Mouse (Mus musculus): ENCODE measurements at regions not wholly inside any gene's neighbourhood (a gene's known extent, or its start where the extent isn't known, plus 50 kb on each side); places are given as distances from the start of the nearest gene placed in this dataset.

DNA sequence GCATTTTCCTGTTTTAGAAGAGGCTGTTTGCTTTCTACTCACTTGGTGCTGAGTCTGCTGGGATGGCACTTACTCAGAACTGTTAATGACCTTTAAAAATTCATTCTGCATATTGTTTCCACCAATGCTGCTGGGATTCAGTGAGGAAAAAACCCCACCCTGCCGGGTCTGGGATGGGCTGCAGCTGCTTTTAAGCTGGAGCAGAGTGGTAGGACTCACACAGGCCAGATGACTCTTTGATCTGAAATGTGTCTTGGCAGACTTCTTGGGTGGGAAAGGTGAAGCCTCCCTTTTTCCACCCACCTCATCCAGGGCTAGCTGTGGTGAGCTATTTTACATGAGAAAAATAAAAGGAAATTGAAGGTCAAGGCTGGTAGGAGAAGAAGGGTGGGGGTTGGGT lies 56.4 kb upstream of the Ddhd1 start:
- no peak overlapping the region for H3K9ac ChIP-seq (replicated peaks; ENCODE audit: low read length)
- no peaks in the 10 kb centered on the region for H3K4me1 ChIP-seq (ENCODE audit: insufficient read depth, low read length)
- H3K9me3 ChIP-seq (ENCODE audit: low read length) = no peaks in the 10 kb centered on the region
- no peak overlapping the region for H3K4me2 ChIP-seq (ENCODE audit: low read depth, low read length)
- no peaks in the 10 kb centered on the region for H3K27me3 ChIP-seq (ENCODE audit: insufficient read depth, low read length)
- no peaks in the 10 kb centered on the region for H3K36me3 ChIP-seq (ENCODE audit: insufficient read depth, low read length)
- H3K4me3 ChIP-seq (ENCODE audit: low read length) = no peak overlapping the region
- no peak for TF ChIP-seq CTCF (IDR thresholded peaks at IDR 0.05; ENCODE audit: low read depth)
- 45% methylated on average over 1 of the region's 1 CpGs for WGBS
- DNase-seq (ENCODE audit: low spot score) (no peak), ATAC-seq (no peak)
- no peak overlapping the region for H3K27ac ChIP-seq

DNA sequence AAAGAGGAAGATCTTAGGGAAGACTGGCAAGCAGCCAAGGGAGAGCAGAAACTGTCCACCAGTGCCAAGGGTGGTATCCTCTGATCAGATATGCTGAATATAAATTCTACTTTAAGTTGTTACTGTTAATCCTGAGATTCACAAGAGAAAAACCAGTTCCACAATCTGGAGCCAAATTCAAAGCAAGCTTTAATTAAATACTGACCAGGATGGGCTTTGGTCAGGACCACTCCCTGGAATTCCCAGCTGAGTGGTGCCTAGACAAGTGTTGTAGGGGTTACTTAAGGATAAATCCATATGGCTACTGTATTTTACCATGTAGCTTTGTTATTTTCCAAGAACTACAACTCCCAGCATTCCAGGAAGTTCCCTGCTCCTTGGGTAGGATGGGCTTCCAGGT lies 56.8 kb upstream of the Ddhd1 start:
- H3K27me3 ChIP-seq (ENCODE audit: insufficient read depth, low read length) = no peaks in the 10 kb centered on the region
- H3K36me3 ChIP-seq (ENCODE audit: insufficient read depth, low read length) = no peaks in the 10 kb centered on the region
- no peak overlapping the region for H3K4me2 ChIP-seq (ENCODE audit: low read depth, low read length)
- no peak overlapping the region for H3K9ac ChIP-seq (replicated peaks; ENCODE audit: low read length)
- no peak overlapping the region for H3K27ac ChIP-seq
- no peak for TF ChIP-seq CTCF (IDR thresholded peaks at IDR 0.05; ENCODE audit: low read depth)
- H3K9me3 ChIP-seq (ENCODE audit: low read length) = no peaks in the 10 kb centered on the region
- DNase-seq (ENCODE audit: low spot score) (no peak), ATAC-seq (no peak)
- no peaks in the 10 kb centered on the region for H3K4me1 ChIP-seq (ENCODE audit: insufficient read depth, low read length)
- H3K4me3 ChIP-seq (ENCODE audit: low read length) = no peak overlapping the region

DNA sequence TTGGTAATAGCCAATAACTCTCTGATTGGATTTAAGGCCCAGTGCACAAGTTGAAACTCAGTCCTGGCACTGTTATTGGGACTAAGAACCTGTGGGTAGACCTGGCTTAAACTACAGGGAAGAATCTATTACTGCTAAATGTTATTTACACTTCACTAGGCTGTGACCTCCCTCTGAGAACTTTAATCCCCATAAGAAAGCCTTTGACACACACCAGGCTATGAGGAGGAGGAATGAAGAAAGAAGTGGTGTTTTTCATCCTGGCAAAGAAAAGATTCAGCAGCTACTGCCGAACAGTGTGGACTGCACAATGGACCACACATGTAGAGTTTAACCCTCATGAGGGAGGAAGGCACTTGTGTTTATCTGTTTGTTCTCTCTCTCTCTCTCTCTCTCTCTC lies 58.2 kb upstream of the Ddhd1 start:
- H3K4me2 ChIP-seq (ENCODE audit: low read depth, low read length) = no peak overlapping the region
- no peaks in the 10 kb centered on the region for H3K27me3 ChIP-seq (ENCODE audit: insufficient read depth, low read length)
- no peak overlapping the region for H3K4me3 ChIP-seq (ENCODE audit: low read length)
- H3K9me3 ChIP-seq (ENCODE audit: low read length) = no peaks in the 10 kb centered on the region
- no peak for DNase-seq (ENCODE audit: low spot score)
- no peak for TF ChIP-seq CTCF (IDR thresholded peaks at IDR 0.05; ENCODE audit: low read depth)
- no peak for ATAC-seq
- H3K9ac ChIP-seq (replicated peaks; ENCODE audit: low read length) = no peak overlapping the region
- no peaks in the 10 kb centered on the region for H3K4me1 ChIP-seq (ENCODE audit: insufficient read depth, low read length)
- H3K36me3 ChIP-seq (ENCODE audit: insufficient read depth, low read length) = no peaks in the 10 kb centered on the region
- WGBS = 11% methylated on average over 1 of the region's 1 CpGs
- H3K27ac ChIP-seq = no peak overlapping the region

DNA sequence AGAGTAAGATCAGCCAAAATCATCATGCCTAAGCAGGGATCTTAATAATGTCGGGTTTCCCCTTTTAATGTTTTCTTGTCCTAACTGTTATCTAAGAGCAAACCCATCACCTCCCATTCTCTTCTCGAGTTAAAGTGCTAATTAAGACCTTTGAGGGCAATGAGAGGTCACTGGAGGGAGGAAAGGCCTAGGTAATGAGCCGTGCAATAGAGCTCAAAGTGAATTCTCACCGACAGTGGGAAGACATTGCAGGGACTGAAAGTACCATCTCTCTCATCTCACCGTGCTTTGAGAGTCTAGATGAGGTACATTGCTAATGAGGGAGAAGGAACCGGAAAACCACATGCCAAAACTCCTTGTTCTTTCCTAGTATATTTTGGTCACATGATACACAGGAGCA lies 64.9 kb upstream of the Ddhd1 start:
- no peak for ATAC-seq
- H3K4me1 ChIP-seq (ENCODE audit: insufficient read depth, low read length) = no peaks in the 10 kb centered on the region
- TF ChIP-seq CTCF (IDR thresholded peaks at IDR 0.05; ENCODE audit: low read depth) = no peak
- no peak overlapping the region for H3K4me2 ChIP-seq (ENCODE audit: low read depth, low read length)
- no peak for DNase-seq (ENCODE audit: low spot score)
- H3K27me3 ChIP-seq (ENCODE audit: insufficient read depth, low read length) = no peaks in the 10 kb centered on the region
- H3K9me3 ChIP-seq (ENCODE audit: low read length) = no peaks in the 10 kb centered on the region
- H3K9ac ChIP-seq (replicated peaks; ENCODE audit: low read length) = no peak overlapping the region
- no peak overlapping the region for H3K4me3 ChIP-seq (ENCODE audit: low read length)
- no peaks in the 10 kb centered on the region for H3K36me3 ChIP-seq (ENCODE audit: insufficient read depth, low read length)
- H3K27ac ChIP-seq = no peak overlapping the region
- WGBS = 37% methylated on average over 6 of the region's 6 CpGs

DNA sequence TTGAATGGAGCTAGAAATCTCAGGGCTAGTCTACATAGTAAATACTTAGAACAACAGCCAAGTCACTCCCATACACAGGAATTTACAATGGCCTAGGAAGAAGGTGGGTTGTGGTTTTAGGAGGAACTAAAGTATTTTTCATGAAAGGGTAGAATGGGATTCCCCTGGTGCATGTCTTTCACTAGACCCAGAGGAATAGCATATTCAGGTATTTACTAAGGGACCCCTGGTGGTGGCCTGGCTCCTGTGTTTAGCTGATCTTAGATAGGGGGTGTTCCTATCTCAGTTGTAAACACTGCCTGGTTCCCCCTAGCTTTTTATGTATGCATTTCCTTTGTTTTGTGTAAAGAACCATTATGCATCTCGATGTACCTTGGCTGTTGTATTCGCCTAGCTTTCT lies 66.4 kb upstream of the Ddhd1 start:
- H3K4me1 ChIP-seq (ENCODE audit: insufficient read depth, low read length) = no peaks in the 10 kb centered on the region
- no peaks in the 10 kb centered on the region for H3K36me3 ChIP-seq (ENCODE audit: insufficient read depth, low read length)
- no peaks in the 10 kb centered on the region for H3K27me3 ChIP-seq (ENCODE audit: insufficient read depth, low read length)
- H3K27ac ChIP-seq = no peak overlapping the region
- H3K9me3 ChIP-seq (ENCODE audit: low read length) = no peaks in the 10 kb centered on the region
- DNase-seq (ENCODE audit: low spot score) = no peak
- no peak overlapping the region for H3K4me3 ChIP-seq (ENCODE audit: low read length)
- no peak for ATAC-seq
- H3K9ac ChIP-seq (replicated peaks; ENCODE audit: low read length) = no peak overlapping the region
- H3K4me2 ChIP-seq (ENCODE audit: low read depth, low read length) = no peak overlapping the region
- TF ChIP-seq CTCF (IDR thresholded peaks at IDR 0.05; ENCODE audit: low read depth) = no peak
- WGBS = 90% methylated on average over 2 of the region's 2 CpGs

DNA sequence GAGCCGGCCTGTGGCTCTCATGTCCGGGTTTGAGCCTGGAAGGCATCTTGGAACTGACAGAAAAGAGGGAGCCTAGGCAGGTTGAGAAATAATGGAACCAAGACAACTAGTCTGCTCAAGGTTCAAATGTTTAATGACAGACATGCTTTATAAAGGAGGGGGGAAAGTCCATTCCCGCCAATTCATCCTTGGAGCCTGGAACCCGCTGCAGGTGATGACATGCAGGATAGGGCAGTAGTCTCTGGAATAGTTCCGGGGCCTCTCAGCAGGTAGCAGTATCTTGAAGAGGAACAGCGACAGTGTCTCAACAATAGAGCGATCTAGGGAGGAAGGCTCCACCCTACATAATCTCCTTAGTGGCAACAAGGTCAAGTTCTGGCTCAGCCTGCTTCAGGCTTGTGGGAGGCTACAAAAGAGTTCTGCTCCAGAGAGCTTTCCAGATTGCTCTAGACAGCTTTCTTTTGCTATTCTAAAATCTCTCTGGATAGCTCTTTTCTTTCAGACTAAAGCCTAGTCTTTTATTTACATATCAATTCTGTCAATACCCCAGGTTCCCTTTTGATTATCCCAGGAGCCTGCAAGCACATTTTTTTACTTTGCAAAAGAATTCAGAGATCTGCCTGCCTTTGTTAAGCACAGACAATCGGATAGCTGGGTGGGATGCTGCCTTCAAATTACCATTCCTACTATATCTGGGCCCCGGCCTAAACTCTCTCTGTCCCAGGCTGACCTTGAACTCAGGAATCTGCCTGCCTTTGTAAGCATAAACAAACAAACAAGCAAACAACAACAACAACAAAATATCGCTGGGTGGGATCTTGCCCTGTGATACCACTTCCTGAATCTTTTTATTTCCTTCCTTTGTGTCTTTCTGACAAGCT lies 76.8 kb upstream of the Ddhd1 start:
- H3K4me1 ChIP-seq (ENCODE audit: insufficient read depth, low read length) = no peaks in the 10 kb centered on the region
- TF ChIP-seq CTCF (IDR thresholded peaks at IDR 0.05; ENCODE audit: low read depth) = no peak
- no peak for ATAC-seq
- H3K9ac ChIP-seq (replicated peaks; ENCODE audit: low read length) = no peak overlapping the region
- no peaks in the 10 kb centered on the region for H3K9me3 ChIP-seq (ENCODE audit: low read length)
- DNase-seq (ENCODE audit: low spot score) = no peak
- H3K36me3 ChIP-seq (ENCODE audit: insufficient read depth, low read length) = no peaks in the 10 kb centered on the region
- WGBS = 59% methylated on average over 10 of the region's 10 CpGs
- no peak overlapping the region for H3K27ac ChIP-seq
- H3K4me2 ChIP-seq (ENCODE audit: low read depth, low read length) = no peak overlapping the region
- H3K4me3 ChIP-seq (ENCODE audit: low read length) = no peak overlapping the region
- H3K27me3 ChIP-seq (ENCODE audit: insufficient read depth, low read length) = no peaks in the 10 kb centered on the region

DNA sequence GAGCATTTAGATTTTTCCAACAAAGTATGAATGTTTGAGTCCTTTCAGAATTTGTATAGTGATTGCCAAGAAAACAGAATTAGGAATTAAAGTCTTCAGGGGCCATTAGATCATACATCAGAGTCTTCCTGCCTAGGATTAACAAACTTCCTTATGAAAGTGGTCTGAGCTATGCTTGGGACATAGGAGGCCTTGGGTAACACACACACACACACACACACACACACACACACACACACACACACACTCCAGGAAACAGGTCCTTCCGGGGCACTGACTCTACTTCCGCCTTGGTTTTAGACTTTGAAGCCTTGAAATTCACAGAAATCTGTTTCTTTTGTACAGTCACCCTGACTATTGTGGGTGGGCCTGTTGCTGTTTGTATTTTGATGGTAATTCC lies 80.0 kb upstream of the Ddhd1 start:
- no peak overlapping the region for H3K4me3 ChIP-seq (ENCODE audit: low read length)
- DNase-seq (ENCODE audit: low spot score) (no peak), ATAC-seq (no peak)
- no peak overlapping the region for H3K9ac ChIP-seq (replicated peaks; ENCODE audit: low read length)
- no peak overlapping the region for H3K4me2 ChIP-seq (ENCODE audit: low read depth, low read length)
- H3K27me3 ChIP-seq (ENCODE audit: insufficient read depth, low read length) = no peaks in the 10 kb centered on the region
- no peaks in the 10 kb centered on the region for H3K4me1 ChIP-seq (ENCODE audit: insufficient read depth, low read length)
- 85% methylated on average over 2 of the region's 2 CpGs for WGBS
- TF ChIP-seq CTCF (IDR thresholded peaks at IDR 0.05; ENCODE audit: low read depth) = no peak
- H3K36me3 ChIP-seq (ENCODE audit: insufficient read depth, low read length) = no peaks in the 10 kb centered on the region
- H3K9me3 ChIP-seq (ENCODE audit: low read length) = no peaks in the 10 kb centered on the region
- no peak overlapping the region for H3K27ac ChIP-seq

All from hindbrain, postnatal 0 days (tissue).